Mouse (Mus musculus) B cell, adult 2 months (primary cell): ENCODE data around the gene Fbxl17.

Experiments
- DNase-seq, 2 experiments: peaks; one replicate each; pipeline ENCODE4 v3.0.0; 2022

Gene Fbxl17

DNA sequence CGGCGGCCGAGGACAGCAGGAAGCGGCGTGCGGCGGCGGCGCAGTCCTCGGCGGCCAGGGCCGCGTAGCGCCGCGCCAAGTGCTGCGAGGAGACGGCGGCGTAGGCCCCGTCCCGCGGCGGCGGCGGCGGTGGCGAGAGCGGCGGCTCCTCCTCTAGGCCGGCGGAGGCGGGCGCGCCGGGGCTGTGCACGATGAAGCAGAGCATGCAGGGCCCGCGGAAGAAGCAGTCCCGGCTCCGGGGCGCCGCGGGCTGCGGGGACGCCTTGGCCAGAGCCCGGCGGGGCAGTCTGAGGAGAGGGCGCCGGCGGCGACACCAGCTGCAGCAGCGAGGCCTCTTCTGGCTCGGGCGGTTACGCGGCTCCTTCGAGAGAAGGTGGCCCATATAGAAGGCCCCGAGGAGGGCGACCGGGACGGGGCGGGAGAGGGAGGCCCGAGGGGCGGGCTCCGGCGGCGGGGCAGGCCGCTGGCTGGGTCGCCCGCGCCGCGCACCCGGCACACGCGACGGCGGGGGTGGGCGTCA is at the start of gene Fbxl17:
Gene Fbxl17 (minus strand): TSS at position 382 of the 520 bp plus-strand sequence.
- peak; percentile 65 to 73 for DNase-seq

DNA sequence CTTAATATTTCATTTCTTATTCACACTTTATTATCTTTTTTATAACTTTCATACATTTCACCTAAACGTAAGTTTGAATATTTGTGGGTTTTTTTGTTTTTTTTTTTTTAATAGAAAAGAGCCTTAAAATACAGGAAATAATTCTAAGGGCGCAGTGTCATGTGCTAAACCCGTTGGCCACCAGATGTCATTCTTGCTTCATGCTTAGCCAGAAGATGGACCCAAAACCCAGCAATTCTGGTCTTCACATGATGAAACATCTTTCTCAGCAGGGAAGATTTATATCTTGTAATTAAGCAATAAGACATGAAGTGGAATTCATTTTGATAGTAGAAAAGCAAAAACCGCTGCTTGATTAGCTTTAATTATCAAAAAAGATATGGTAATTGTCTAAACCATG is 47.6 kb upstream of the Fbxl17 start:
- DNase-seq, result no peak

- DNase-seq, result no peak
Observed at GRCm38 (mm10) chr17:63534576-63535265, 34.9 kb upstream of the Fbxl17 start.

DNA sequence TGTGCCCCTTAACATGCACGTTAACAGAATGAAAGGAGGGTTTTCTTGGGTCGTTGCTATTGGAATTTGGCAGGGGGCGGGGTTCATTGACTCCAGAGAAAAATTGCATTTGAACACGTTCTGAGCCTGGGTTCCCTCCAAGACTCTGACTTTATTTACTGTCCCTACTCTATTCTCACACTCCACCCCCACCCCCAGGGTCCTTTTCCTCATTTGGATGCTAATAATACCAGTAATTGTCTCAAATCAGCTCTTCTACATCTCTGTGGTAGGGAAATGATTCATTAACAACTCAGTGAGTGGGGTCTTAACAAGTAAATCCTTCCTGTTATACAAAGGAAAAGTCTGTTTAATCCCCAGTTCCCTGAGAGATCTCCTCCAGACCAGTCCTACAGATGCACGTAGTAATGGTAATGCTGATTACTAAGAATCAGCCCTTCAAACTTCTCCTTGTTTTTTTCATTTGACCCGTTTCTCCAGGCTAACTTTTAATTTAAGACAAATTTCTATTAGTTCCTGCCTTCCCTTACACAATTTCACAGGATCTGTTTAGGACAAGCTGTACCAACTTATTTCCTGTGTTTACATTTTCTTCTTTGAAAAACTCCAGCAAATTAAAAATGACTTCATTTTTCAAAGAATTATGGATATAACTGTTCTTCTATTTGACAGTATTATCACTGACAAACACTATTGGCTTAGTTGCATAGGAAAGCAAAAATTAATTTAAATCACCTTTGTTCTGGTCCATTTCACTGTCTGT is 33.4 kb upstream of the Fbxl17 start:
- DNase-seq, result no peak

DNA sequence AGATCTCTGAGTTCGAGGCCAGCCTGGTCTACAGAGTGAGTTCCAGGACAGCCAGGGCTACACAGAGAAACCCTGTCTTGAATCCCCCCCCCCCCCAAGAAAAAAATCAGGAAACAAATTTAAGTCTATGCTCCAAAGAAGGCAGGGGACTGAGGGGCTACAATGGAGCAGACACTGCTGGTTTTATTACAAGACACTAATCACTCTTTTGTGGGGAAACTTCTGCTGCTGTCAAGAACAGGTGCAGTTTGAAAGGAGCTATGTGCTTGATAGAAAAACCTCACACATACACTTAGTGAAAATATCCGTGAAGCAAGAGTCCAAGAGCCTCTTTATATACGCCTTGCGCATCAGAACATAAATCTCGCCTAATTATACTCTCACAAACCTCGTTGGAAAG is 29.7 kb upstream of the Fbxl17 start:
- DNase-seq, result no peak

- DNase-seq, result no peak
Observed at GRCm38 (mm10) chr17:63520691-63521090, 20.9 kb upstream of the Fbxl17 start.

GRCm38 (mm10) chr17:63510451-63510850 is 10.6 kb upstream of the Fbxl17 start:
- no peak for DNase-seq

DNA sequence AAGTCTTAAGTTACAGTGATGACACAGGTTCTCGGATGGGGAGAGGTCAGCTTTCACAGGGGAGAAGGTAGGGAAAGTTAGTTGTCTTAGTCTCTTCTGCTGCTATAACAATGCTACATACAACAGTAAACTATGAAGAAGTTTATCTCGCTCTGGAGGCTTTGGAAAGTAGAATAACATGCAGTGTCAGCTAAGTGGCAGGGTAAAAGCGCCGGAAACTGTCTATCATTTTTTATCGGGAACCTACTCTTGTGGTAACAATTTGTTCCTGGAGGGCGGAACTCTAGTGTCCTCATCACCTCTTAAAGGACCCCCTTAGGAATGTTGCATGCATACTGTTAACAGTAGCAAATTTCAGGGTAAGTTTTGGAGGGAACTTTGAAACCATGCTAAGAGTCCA is 1.3 kb upstream of the Fbxl17 start:
- peak in 1 of 2 experiments; percentile 4 for DNase-seq

- DNase-seq, result peak; percentile 79 to 83
Observed at GRCm38 (mm10) chr17:63500156-63500834, 478 bp upstream of the Fbxl17 start.

DNA sequence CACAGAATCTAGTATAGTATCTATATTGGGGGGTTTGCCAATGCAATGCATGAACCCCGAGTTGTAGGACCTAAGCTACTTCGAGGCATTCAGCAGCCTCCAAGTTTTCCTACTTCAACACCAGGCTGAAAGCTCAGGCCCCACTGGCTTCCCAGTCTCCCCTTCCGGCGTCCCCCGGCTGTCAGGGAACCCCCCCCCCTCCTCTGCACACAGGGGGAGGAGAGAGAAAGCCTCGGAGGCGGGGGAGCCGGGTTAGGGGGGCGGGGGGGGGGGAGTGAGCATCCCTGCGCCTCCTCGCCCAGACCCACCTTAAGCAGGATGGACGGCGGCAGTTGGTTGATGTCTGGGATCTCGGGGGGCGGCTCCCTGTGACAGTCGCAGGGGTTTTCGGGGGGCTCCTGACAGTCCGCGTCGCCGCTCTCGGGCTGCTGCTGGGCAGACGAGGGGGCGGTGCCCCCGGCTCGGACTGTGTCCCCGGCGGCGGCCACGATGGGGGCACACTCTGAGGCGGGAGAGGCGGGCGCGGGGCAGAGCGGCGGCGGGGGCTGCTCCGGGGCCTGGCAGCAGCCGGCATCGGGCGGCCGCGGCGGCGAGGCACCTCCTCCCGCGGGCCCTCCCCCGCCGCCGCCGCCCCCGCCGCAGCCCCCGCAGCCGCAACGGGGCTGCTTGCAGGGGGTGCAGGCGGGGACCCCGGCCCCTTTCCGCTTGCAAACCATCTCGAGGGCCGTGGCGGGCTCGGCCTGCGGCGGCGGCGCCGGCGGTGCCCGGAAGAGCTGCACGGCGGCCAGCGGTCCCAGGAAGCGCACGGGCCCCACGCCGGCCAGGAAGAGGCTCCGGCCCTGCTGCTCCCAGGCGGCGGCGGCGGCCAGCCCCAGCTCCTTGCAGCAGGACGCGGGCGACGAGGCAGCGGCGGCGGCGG is 841 bp downstream of the Fbxl17 start:
- DNase-seq, result peak; percentile 38 to 48

DNA sequence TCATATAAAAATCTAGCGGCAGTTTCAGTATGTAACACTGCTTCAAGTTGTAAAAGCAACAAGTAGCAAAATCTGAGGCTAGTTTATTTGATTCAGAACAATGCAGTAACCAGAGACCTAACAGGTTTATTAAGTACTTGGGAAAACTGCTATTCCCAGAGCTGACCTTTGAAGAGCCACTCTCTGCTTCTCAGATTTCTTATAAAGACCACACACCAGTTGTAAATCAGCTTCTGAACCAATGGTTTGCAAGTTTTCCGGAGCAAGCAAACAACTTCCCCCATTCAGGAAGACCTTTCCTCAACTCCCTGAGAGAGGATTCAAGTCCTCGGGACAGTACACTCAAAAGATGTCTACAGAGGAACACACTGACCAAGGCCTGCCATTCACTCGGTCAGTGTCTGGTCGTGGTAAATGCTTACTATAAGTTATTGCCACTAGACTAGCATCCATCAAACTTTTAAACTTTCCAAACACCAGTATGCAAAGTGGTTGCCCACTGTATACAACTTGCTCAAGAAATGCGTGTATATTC is 1.6 kb downstream of the Fbxl17 start:
- no peak for DNase-seq

DNA sequence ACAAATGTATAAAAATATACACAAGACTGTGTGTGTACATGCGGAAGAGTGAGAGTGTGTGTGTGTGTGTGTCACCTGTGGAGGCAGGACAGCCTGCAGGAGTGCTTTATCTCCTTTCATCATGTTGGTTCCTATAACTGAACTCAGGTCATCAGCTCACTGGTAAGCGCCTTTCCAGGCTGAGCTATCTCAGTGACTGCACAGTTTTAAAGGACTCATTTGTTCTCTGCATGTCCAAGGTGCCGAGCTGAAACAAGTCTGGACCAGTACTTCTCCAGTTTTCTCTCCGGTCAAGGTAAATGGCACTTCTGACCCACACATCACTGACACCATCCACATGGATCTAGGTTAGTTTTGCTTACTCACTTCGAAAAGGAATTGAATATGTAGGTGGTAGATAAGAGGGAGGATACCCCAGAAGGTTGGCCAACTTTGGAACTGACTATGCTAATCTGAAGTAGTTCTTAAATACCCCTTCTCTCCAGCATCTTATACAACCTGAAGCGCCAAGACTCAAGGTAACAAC is 2.5 kb downstream of the Fbxl17 start:
- no peak for DNase-seq

DNA sequence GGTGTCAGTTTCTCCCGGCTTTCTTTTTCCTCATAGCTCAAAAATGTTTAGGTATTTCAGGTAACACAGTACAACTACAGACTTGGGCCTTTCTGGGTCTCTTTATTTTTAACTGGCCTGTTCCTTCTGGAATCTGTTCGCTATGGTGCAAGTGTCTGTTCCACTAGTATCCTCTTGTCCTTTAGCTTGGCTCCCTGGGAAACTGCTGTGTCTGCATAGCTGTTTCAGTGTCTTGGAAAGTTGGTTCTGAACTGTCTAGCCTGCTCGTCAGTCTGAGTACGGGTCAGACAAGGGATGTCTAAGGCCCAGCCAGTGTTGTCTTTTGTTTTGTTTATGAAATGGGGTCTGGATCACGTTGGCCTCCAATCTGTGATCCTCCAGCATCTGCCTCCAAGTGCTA is 3.7 kb downstream of the Fbxl17 start:
- no peak for DNase-seq

DNA sequence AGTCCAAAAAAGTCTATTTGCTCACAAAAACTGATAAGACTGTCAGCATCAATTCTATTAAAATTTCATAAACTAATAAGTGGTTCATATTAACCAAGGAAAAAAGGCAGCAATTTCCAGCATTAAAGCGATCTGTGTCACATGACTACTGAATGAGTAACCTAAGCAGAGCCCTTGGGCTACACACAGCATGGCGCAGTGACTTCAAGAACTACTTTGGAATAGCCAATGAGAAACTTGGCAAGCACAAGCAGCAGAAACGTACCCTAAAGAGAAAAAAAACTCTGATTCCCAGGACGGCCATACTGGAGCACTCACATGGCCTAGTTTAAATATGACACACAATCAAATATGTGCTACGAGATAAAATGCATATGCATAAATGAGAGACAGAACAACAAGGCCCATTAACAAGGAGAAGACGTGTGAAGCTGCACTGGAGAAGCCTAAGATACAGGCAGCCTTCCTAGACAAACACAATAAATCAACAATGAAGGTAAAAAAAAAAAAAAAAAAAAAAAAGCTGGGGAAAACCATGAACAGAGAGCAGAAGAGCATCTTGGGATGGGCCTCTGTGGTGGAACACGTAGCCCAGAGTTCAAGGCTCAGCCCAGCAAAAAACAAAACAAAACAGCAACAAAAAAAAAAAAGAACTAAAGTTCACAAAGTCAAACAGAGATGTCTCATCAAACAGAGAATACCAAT is 5.8 kb downstream of the Fbxl17 start:
- no peak for DNase-seq

- DNase-seq, result peak; percentile 37 to 40
Observed at GRCm38 (mm10) chr17:63493274-63493673, 6.5 kb downstream of the Fbxl17 start.

GRCm38 (mm10) chr17:63492665-63493273 is 7.0 kb downstream of the Fbxl17 start:
- no peak for DNase-seq

DNA sequence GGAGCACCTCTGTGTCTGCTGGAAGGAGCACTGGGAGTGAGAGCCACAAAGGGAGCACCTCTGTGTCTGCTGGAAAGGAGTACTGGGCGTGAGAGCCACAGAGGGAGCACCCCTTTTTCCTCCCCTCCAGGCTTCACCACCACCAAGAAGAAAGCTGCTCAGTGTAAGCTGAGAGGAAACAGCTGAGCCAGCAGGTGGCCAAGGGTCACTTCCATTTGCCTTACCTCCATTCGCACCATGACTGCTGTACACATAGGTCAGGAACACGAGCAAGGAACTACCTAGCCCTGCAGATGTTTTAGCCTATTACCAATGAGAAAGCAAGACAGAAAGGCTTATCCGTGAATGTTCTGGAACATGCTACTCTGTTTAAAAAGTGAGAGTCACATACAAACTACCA is 10.3 kb downstream of the Fbxl17 start:
- no peak for DNase-seq

DNA sequence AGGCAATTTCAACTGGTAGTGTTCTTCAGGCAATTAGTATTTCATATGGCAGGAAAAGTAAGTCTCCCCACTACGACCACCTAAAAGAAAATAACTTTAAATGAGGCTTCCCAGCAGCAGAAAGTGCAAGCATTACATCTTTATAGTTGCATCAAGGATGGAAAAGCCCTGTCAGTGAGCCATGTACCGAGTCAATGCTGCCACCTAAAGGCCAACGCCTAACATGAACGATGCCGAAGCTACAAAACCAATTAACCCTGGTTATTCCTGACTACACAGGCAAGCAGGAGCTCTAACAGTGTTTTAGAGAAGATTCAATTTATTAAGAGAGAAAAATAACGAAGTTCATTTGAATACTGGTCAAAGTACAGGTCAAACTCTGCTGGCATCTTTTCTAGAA is 32.0 kb downstream of the Fbxl17 start:
- DNase-seq, result peak; percentile 66

DNA sequence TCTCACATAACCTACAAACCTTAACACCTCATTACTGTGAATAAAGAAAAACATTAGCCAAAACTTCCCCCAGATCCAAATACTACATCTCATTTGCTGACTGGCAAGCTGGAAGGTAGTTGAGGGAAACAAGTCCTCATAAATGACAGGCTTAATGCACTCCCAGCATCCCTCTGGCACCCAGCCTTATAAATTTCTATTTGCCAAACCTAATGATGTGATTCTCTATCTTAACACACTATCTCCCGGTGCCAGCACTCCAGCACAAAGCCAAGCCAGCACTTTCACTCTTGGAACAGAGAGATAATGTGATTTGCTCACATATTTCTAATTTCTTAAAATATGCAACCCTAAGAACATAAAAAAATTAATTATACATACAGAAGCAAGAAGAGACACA is 34.6 kb downstream of the Fbxl17 start:
- DNase-seq, result no peak

- no peak for DNase-seq
Observed at GRCm38 (mm10) chr17:63462512-63462911, 37.3 kb downstream of the Fbxl17 start.
